Mouse (Mus musculus) macrophage (primary cell): ENCODE results near the gene Glrx. TPM values are rescaled to one million over a fixed set of nuclear protein-coding genes. Genes with fewer than 3 reads are reported as not detected.

Source experiments
- H3K27ac ChIP-seq: fragments of 350-480 bp; formaldehyde crosslinking; 2 replicates; pipeline ENCODE4 v1.9.0; 2021
- H3K36me3 ChIP-seq: fragments of 350-480 bp; formaldehyde crosslinking; 2 replicates; pipeline ENCODE4 v1.9.0; 2021; ENCODE audit errors: inconsistent target
- H3K4me3 ChIP-seq: fragments of 350-480 bp; formaldehyde crosslinking; 2 replicates; pipeline ENCODE4 v1.9.0; 2021; ENCODE audit errors: inconsistent target
- H3K79me2 ChIP-seq: fragments of 350-480 bp; formaldehyde crosslinking; 2 replicates; pipeline ENCODE4 v1.9.0; 2021; ENCODE audit errors: inconsistent target
- WGBS: methylation state at CpG from one replicate; pipeline ENCODE4 v1.1.7; 2026; ENCODE audit warnings: inconsistent platforms; ENCODE audit not compliant: missing documents; 5-methylcytosine and 5-hydroxymethylcytosine counted together
- polyA plus RNA-seq: library from polyadenylated mRNA; stranded (reverse); fragments of 250-400 nt; gene quantifications from 3 replicates; pipeline ENCODE4 v1.2.4, GENCODE M21; 2018; ENCODE audit warnings: inconsistent platforms

Gene Glrx
- polyA plus RNA-seq, 1 experiment from 2014 or later: 88.5 TPM

- no peaks in the 10 kb centered on the region for H3K36me3 ChIP-seq
- no peak overlapping the region for H3K4me3 ChIP-seq
- no peaks in the 10 kb centered on the region for H3K79me2 ChIP-seq
- WGBS: 55% methylated on average over 3 of the region's 3 CpGs
- no peak overlapping the region for H3K27ac ChIP-seq
These were observed 52.6 kb downstream of the Glrx start for GRCm38 (mm10) chr13:75892291-75892690.

GRCm38 (mm10) chr13:75892876-75893275, 53.2 kb downstream of the Glrx start:
- H3K79me2 ChIP-seq: no peaks in the 10 kb centered on the region
- WGBS: 9% methylated on average over 6 of the region's 6 CpGs

More at GRCm38 (mm10) chr13:75892876-75893275, 53.2 kb downstream of the Glrx start:
- no peaks in the 10 kb centered on the region for H3K36me3 ChIP-seq
- H3K27ac ChIP-seq: no peak overlapping the region
- H3K4me3 ChIP-seq: no peak overlapping the region

Other genes with a start within 250 kb of the Glrx start
- 13.4 to 69.7 TPM (median 35.1 TPM) in 3 replicates for gene Ell2, start 133.1 kb upstream of the Glrx start, polyA plus RNA-seq
- 0.11 to 0.17 TPM (median 0.11 TPM) in 3 replicates for gene Rhobtb3, start 104.1 kb downstream of the Glrx start, polyA plus RNA-seq
- not detected in 3 replicates for gene Spata9, start 127.3 kb downstream of the Glrx start, polyA plus RNA-seq
- 13.1 to 15.2 TPM (median 13.5 TPM) in 3 replicates for gene Rfesd, start 178.9 kb downstream of the Glrx start, polyA plus RNA-seq
- gene Gpr150, start 217.1 kb downstream of the Glrx start, polyA plus RNA-seq: not detected in 3 replicates